Mouse (Mus musculus): ENCODE measurements around the gene Traip.

DNA sequence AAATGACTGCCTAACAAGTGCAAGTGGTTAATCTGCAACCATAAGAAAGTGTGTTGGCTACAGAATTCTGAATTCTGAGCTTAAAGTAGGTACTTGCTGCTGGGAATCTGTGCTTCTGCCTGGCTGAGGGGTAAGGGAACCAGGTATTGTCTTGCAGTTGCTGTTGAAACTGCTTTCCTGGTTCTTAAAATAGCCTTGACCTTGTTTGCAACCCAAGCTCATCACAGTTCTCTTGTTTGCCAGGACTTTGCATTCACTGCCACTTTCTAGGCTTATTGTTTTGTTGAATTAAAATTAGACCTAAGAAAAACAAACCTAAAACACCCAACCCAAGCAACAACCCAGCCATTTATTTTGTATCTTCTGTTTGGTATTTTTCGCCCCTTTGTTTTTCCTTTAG is 70.8 kb downstream of the Traip start:
- TF ChIP-seq POLR2A (IDR thresholded peaks at IDR 0.05; ENCODE audit: extremely low read depth, insufficient read depth, low read length) (no peak), CTCF (IDR thresholded peaks at IDR 0.05; ENCODE audit: low read depth, low read length) (no peak)

Measured in liver, adult 2 months (tissue).